ENCODE assay signal across 25 mouse cellular contexts in the genomic region with DNA sequence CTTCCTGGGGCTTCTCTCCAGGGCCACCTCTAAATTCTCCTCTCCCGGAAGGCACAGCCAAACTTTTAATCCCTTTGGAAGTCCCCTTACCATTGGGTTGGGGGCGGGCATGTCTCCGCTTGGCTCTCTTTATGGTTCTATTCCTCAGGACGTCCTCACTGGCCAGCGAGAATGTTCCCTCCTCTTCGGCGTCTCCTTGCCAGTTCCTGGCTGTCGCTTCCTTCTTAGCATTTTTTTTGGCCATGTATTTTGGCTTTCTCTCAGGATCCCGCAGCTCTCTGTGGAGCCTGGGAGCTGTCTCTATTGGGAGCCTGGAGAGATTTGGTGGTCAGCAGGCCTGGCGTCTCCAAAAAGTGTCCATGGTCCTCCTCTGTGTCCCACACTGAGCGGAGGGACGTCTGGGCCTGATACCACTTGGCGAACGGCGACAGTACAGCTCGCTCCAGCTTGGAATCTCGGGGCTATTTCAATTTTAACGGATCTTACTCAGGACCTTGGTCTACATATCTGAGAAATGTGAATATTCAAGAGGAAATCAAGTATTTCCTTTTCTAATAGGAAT. TPM values are rescaled to one million over a fixed set of nuclear protein-coding genes. Genes with fewer than 3 reads are reported as not detected.
A peak's percentile ranks its signal among the peaks of the same experiment; 100 is the strongest.
DNase-seq lines count a peak whose midpoint lies in the region; TF ChIP-seq lines count a peak whose summit lies in the region.
"Had no signal": no experiment of that assay in that cellular context is flagged by ENCODE, and none has a peak within 500 bp of the region (broad histone marks: within the 10 kb centered on the region; RNA-seq: fewer than 3 reads in every experiment).

A gene (minus strand): TSS at position 426 of the 562 bp plus-strand sequence.

- no peak within 1 kb of the TSS for H3K27ac ChIP-seq in left cerebral cortex, adult 2 months
- no peak within 1 kb of the TSS for H3K27ac ChIP-seq in brown adipose tissue, adult 24 weeks (replicated peaks; ENCODE audit: low read depth, low read length)
- H3K27ac ChIP-seq: hindbrain, postnatal 0 days; lung, embryonic 15.5 days; midbrain, embryonic 10.5 days; neural tube, embryonic 13.5 days; stomach, embryonic 15.5 days had no signal

- intact Hi-C loops in gastrocnemius, postnatal 14 days (cut with DNase I; ENCODE audit: low total_unique reads) = no loop called here
- intact Hi-C loops in left cerebral cortex, adult 2 months (cut with DNase I) = no loop called here

- peak; percentile 3 for DNase-seq in gastrocnemius, postnatal 14 days
- no peak for DNase-seq in gastrocnemius, adult 8-10 months (ENCODE audit: low spot score in 2 of 2)
- no peak for DNase-seq in left cerebral cortex, adult 2 months (ENCODE audit: extremely low spot score in 1 of 2, low spot score in 2 of 2)
- no peak for DNase-seq in left cerebral cortex, adult 9 months (ENCODE audit: low spot score in 2 of 2)
- peak; percentile 11 for DNase-seq in cerebellum, adult 9-11 months
- no peak for DNase-seq in ovary, postnatal 14 days (ENCODE audit: low spot score)
- no peak for DNase-seq in frontal cortex, postnatal 36 days (ENCODE audit: low spot score in 2 of 2)
- DNase-seq: adrenal gland, adult 8-10 months; gastrocnemius, postnatal 25 days; kidney, adult 18-20 months; thymus, postnatal 14 days had no signal

- 0 out of 2 replicates have a peak within 1 kb of the TSS, but pooled peaks have one; percentile 1 for H3K4me3 ChIP-seq in left cerebral cortex, adult 2 months
- peak within 1 kb of the TSS; percentile 14; the same call in 1 of the 2 replicates for H3K4me3 ChIP-seq in brown adipose tissue, adult 24 weeks (ENCODE audit: insufficient read depth, low read depth, low read length)
- H3K4me3 ChIP-seq: lung, embryonic 15.5 days; midbrain, embryonic 10.5 days; neural tube, embryonic 13.5 days; stomach, embryonic 15.5 days had no signal

- no peak for TF ChIP-seq CTCF in left cerebral cortex, adult 2 months (IDR thresholded peaks at IDR 0.05)

- no peaks in the 10 kb centered on the region for H3K4me1 ChIP-seq in brown adipose tissue, adult 24 weeks (ENCODE audit: control insufficient read depth, insufficient read depth, insufficient read length, low read length)
- H3K4me1 ChIP-seq: lung, embryonic 15.5 days; midbrain, embryonic 10.5 days; neural tube, embryonic 13.5 days; stomach, embryonic 15.5 days had no signal

RNA-seq across cellular contexts. Expression of the gene that starts here (rescaled TPM):
- total RNA-seq in gastrocnemius, postnatal 14 days (2021) = not detected
- not detected for total RNA-seq in gastrocnemius, adult 8-10 months (2022)
- total RNA-seq in left cerebral cortex, adult 2 months (2021) = not detected
- polyA plus RNA-seq in brown adipose tissue, adult 24 weeks (2012; ENCODE audit: insufficient read depth, insufficient read length, missing spikeins) = not detected in 2 replicates
- total RNA-seq: adrenal gland, adult 8-10 months; ES-E14; gastrocnemius, postnatal 25 days; hindbrain, postnatal 0 days; left cerebral cortex, postnatal 25 days; monocyte, adult 5-6 weeks had no signal
- polyA plus RNA-seq: forebrain, embryonic 14.5 days; heart, embryonic 16.5 days; hindbrain, postnatal 0 days; large intestine, adult 2 months; liver, embryonic 11.5 days; lung, embryonic 15.5 days; midbrain, embryonic 10.5 days; neural tube, embryonic 13.5 days; small intestine, adult 2 months; stomach, embryonic 15.5 days had no signal

Comparison
In these comparisons a context has a peak if more than half of its experiments do, and no peak if none do; other contexts are left out.
1. Peak in DNase-seq in gastrocnemius, postnatal 14 days; RNA of the gene not detected or under 1 TPM.